Mouse (Mus musculus): ENCODE results near the gene Cuta. TPM values are rescaled to one million over a fixed set of nuclear protein-coding genes. Genes with fewer than 3 reads are reported as not detected.
"Not testable (repeated sequence)": the region's sequence is repeated elsewhere in the genome, so short reads cannot be mapped to it uniquely, and the experiment has no call there.

The Cuta gene
- total RNA-seq, 2 experiments from 2014 or later = 91.3 to 95.8 TPM

GRCm38 (mm10) chr17:26941031-26941789 lies 1.8 kb upstream of the Cuta start, which contains the start of gene Syngap1:
Gene Syngap1, plus strand, starts transcription at chr17:26941253.
- Histone ChIP-seq H3K27ac (peak within 1 kb of the TSS; percentile 99), H3K4me3 (peak within 1 kb of the TSS; percentile 65)
- DNase-seq (ENCODE audit: low spot score in 2 of 2) = peak in 1 of 2 experiments; percentile 58
- no peak for TF ChIP-seq CTCF (conservative IDR thresholded peaks at IDR 0.05)

GRCm38 (mm10) chr17:26939973-26940300 lies 568 bp upstream of the Cuta start:
- Histone ChIP-seq H3K27ac (peak overlapping the region; percentile 99), H3K4me3 (peak overlapping the region; percentile 61)
- DNase-seq (ENCODE audit: low spot score in 2 of 2) = no peak
- no peak for TF ChIP-seq CTCF (conservative IDR thresholded peaks at IDR 0.05)

- TF ChIP-seq CTCF (conservative IDR thresholded peaks at IDR 0.05) = no peak
- H3K27ac ChIP-seq = peak overlapping the region; percentile 91
- H3K4me3 ChIP-seq = peak overlapping the region; percentile 61
- DNase-seq (ENCODE audit: low spot score in 2 of 2) = no peak
Measured at GRCm38 (mm10) chr17:26938731-26939130, 638 bp downstream of the Cuta start.

GRCm38 (mm10) chr17:26937883-26938695 lies 1.3 kb downstream of the Cuta start:
- peak overlapping the region; percentile 61 for H3K4me3 ChIP-seq
- no peak for TF ChIP-seq CTCF (conservative IDR thresholded peaks at IDR 0.05)
- peak overlapping the region; percentile 91 for H3K27ac ChIP-seq
- no peak for DNase-seq (ENCODE audit: low spot score in 2 of 2)

GRCm38 (mm10) chr17:26936921-26937695 lies 2.3 kb downstream of the Cuta start:
- TF ChIP-seq CTCF (conservative IDR thresholded peaks at IDR 0.05) = no peak
- no peak for DNase-seq (ENCODE audit: low spot score in 2 of 2)

GRCm38 (mm10) chr17:26936453-26936852 lies 2.9 kb downstream of the Cuta start:
- DNase-seq (ENCODE audit: low spot score in 2 of 2) = no peak
- H3K4me3 ChIP-seq = no peak overlapping the region
- no peak for TF ChIP-seq CTCF (conservative IDR thresholded peaks at IDR 0.05)
- no peak overlapping the region for H3K27ac ChIP-seq

More at GRCm38 (mm10) chr17:26936921-26937695, 2.3 kb downstream of the Cuta start:
- H3K4me3 ChIP-seq = no peak overlapping the region
- H3K27ac ChIP-seq = no peak overlapping the region

GRCm38 (mm10) chr17:26935027-26935426 lies 4.3 kb downstream of the Cuta start:
- no peak overlapping the region for H3K4me3 ChIP-seq
- no peak for DNase-seq (ENCODE audit: low spot score in 2 of 2)
- H3K27ac ChIP-seq = no peak overlapping the region
- TF ChIP-seq CTCF (conservative IDR thresholded peaks at IDR 0.05) = no peak

GRCm38 (mm10) chr17:26933885-26934827 lies 5.2 kb downstream of the Cuta start:
- no peak for DNase-seq (ENCODE audit: low spot score in 2 of 2)
- H3K4me3 ChIP-seq = peak overlapping the region; percentile 93
- no peak for TF ChIP-seq CTCF (conservative IDR thresholded peaks at IDR 0.05)
- peak overlapping the region; percentile 95 for H3K27ac ChIP-seq

GRCm38 (mm10) chr17:26933419-26933818 lies 6.0 kb downstream of the Cuta start:
- no peak for DNase-seq (ENCODE audit: low spot score in 2 of 2)
- Histone ChIP-seq H3K27ac (peak overlapping the region; percentile 95), H3K4me3 (peak overlapping the region; percentile 93)
- no peak for TF ChIP-seq CTCF (conservative IDR thresholded peaks at IDR 0.05)

- TF ChIP-seq CTCF (conservative IDR thresholded peaks at IDR 0.05) = no peak; the same call in 1 of the 2 replicates
- H3K4me3 ChIP-seq = peak within 1 kb of the TSS; percentile 93
- DNase-seq (ENCODE audit: low spot score in 2 of 2) = peak; percentile 94 to 95
- H3K27ac ChIP-seq = peak within 1 kb of the TSS; percentile 95
Measured at GRCm38 (mm10) chr17:26932839-26933398, 6.5 kb downstream of the Cuta start, which contains the start of gene Phf1. Gene Phf1, plus strand, starts transcription at chr17:26933052.

- TF ChIP-seq CTCF (conservative IDR thresholded peaks at IDR 0.05) = peak; percentile 68
- not testable (repeated sequence) for H3K4me3 ChIP-seq; H3K27ac ChIP-seq; DNase-seq (ENCODE audit: low spot score in 2 of 2)
Measured at GRCm38 (mm10) chr17:26931795-26932194, 7.6 kb downstream of the Cuta start.

- not testable (repeated sequence) for DNase-seq (ENCODE audit: low spot score in 2 of 2); H3K4me3 ChIP-seq; H3K27ac ChIP-seq
Measured at GRCm38 (mm10) chr17:26925414-26925813, 14.0 kb downstream of the Cuta start.

GRCm38 (mm10) chr17:26922368-26922767 lies 17.0 kb downstream of the Cuta start:
- DNase-seq (ENCODE audit: low spot score in 2 of 2); H3K27ac ChIP-seq; H3K4me3 ChIP-seq: not testable (repeated sequence)

- not testable (repeated sequence) for H3K27ac ChIP-seq; DNase-seq (ENCODE audit: low spot score in 2 of 2)
Measured at GRCm38 (mm10) chr17:26919516-26919915, 19.9 kb downstream of the Cuta start.

More at GRCm38 (mm10) chr17:26919516-26919915, 19.9 kb downstream of the Cuta start:
- H3K4me3 ChIP-seq = not testable (repeated sequence)
